8 mouse cellular contexts compared by ENCODE assay signal in genomic region chr3:52268487-52268736, GRCm38 (mm10). TPM values are rescaled to one million over a fixed set of nuclear protein-coding genes. Genes with fewer than 3 reads are reported as not detected.
DNase-seq lines count a peak whose midpoint lies in the region; ATAC-seq and TF ChIP-seq lines count a peak whose summit lies in the region.

No protein-coding gene starts in this region.

- peak overlapping the region; percentile 98 for H3K9ac ChIP-seq in liver, adult 2 months (ENCODE audit: low read depth, low read length)
- peak overlapping the region; percentile 88 for H3K9ac ChIP-seq in embryonic facial prominence, embryonic 13.5 days
- H3K9ac ChIP-seq in hindbrain, postnatal 0 days (replicated peaks; ENCODE audit: low read length) = peak overlapping the region; percentile 57
- peak overlapping the region; percentile 48; the same call in 1 of the 2 replicates for H3K9ac ChIP-seq in midbrain, postnatal 0 days (replicated peaks; ENCODE audit: low read length, poor library complexity, severe bottlenecking)

- peak overlapping the region; percentile 70 for H3K4me3 ChIP-seq in liver, adult 2 months (ENCODE audit: insufficient read depth, low read depth, low read length)
- peak overlapping the region; percentile 79 for H3K4me3 ChIP-seq in embryonic facial prominence, embryonic 13.5 days
- peak overlapping the region; percentile 75 for H3K4me3 ChIP-seq in hindbrain, postnatal 0 days (ENCODE audit: low read length)
- H3K4me3 ChIP-seq in midbrain, postnatal 0 days (ENCODE audit: low read depth, low read length) = peak overlapping the region; percentile 78

- H3K79me2 ChIP-seq in liver, adult 2 months (ENCODE audit: control insufficient read depth, insufficient read depth, low read length) = peaks cover 32% of the 10 kb centered on the region; the same call in 1 of the 2 replicates

- peak overlapping the region; percentile 96 for H3K4me2 ChIP-seq in embryonic facial prominence, embryonic 13.5 days
- peak overlapping the region; percentile 74 for H3K4me2 ChIP-seq in hindbrain, postnatal 0 days (ENCODE audit: low read depth, low read length)
- peak overlapping the region; percentile 96 for H3K4me2 ChIP-seq in midbrain, postnatal 0 days (ENCODE audit: low read depth, low read length, poor library complexity, severe bottlenecking)

- H3K36me3 ChIP-seq in liver, adult 2 months (ENCODE audit: control insufficient read depth, insufficient read depth, low read length) = no peaks in the 10 kb centered on the region
- H3K36me3 ChIP-seq in embryonic facial prominence, embryonic 13.5 days = no peaks in the 10 kb centered on the region
- H3K36me3 ChIP-seq in hindbrain, postnatal 0 days (ENCODE audit: insufficient read depth, low read length) = no peaks in the 10 kb centered on the region
- H3K36me3 ChIP-seq in midbrain, postnatal 0 days (ENCODE audit: insufficient read depth, low read length) = no peaks in the 10 kb centered on the region

- 0% methylated on average over 40 of the region's 40 CpGs for WGBS in liver, adult 2 months
- WGBS in embryonic facial prominence, embryonic 13.5 days = under 1% methylated on average over 38 of the region's 40 CpGs
- under 1% methylated on average over 40 of the region's 40 CpGs for WGBS in hindbrain, postnatal 0 days
- 0% methylated on average over 20 of the region's 40 CpGs for WGBS in midbrain, postnatal 0 days

- no peak for ATAC-seq in embryonic facial prominence, embryonic 13.5 days (ENCODE audit: insufficient number of reproducible peaks, insufficient read depth, low FRiP score, low TSS enrichment, low read depth)
- ATAC-seq in hindbrain, postnatal 0 days = no peak
- no peak; the same call in 1 of the 2 replicates for ATAC-seq in midbrain, postnatal 0 days (ENCODE audit: low FRiP score)

- peak overlapping the region; percentile 94 for H3K27ac ChIP-seq in liver, adult 2 months (replicated peaks; ENCODE audit: insufficient read depth, low read depth, low read length)
- H3K27ac ChIP-seq in embryonic facial prominence, embryonic 13.5 days = peak overlapping the region; percentile 88
- H3K27ac ChIP-seq in hindbrain, postnatal 0 days = peak overlapping the region; percentile 78
- H3K27ac ChIP-seq in midbrain, postnatal 0 days (ENCODE audit: low read depth, low read length) = peak overlapping the region; percentile 65

- no peaks in the 10 kb centered on the region for H3K9me3 ChIP-seq in embryonic facial prominence, embryonic 13.5 days
- no peaks in the 10 kb centered on the region for H3K9me3 ChIP-seq in hindbrain, postnatal 0 days (ENCODE audit: low read length)
- no peaks in the 10 kb centered on the region for H3K9me3 ChIP-seq in midbrain, postnatal 0 days (ENCODE audit: low read length)

- no peak for DNase-seq in liver, adult 2 months (ENCODE audit: extremely low read depth, low read depth, low spot score)
- DNase-seq in liver = no peak
- DNase-seq in hindbrain, postnatal 0 days (ENCODE audit: low spot score) = no peak
- no peak for DNase-seq in midbrain, postnatal 0 days (ENCODE audit: low spot score)
- no peak for DNase-seq in ovary, postnatal 14 days (ENCODE audit: low spot score)
- DNase-seq in layer of hippocampus, adult 8-10 months (ENCODE audit: low spot score in 2 of 2) = no peak
- no peak for DNase-seq in cerebellum, postnatal 4 days (ENCODE audit: low spot score in 2 of 2)

- no peak for TF ChIP-seq CTCF in liver, adult 2 months (IDR thresholded peaks at IDR 0.05; ENCODE audit: low read depth, low read length)
- TF ChIP-seq CTCF in hindbrain, postnatal 0 days (IDR thresholded peaks at IDR 0.05; ENCODE audit: low read depth) = no peak
- no peak for TF ChIP-seq CTCF in midbrain, postnatal 0 days (IDR thresholded peaks at IDR 0.05)

- no peak for TF ChIP-seq POLR2A in liver, adult 2 months (IDR thresholded peaks at IDR 0.05; ENCODE audit: extremely low read depth, insufficient read depth, low read length)

- no peaks in the 10 kb centered on the region for H3K27me3 ChIP-seq in liver, adult 2 months (ENCODE audit: control insufficient read depth, insufficient read depth, low read length)
- peaks cover 32% of the 10 kb centered on the region for H3K27me3 ChIP-seq in embryonic facial prominence, embryonic 13.5 days
- peaks cover 22% of the 10 kb centered on the region for H3K27me3 ChIP-seq in hindbrain, postnatal 0 days (ENCODE audit: insufficient read depth, low read length)
- peaks cover 15% of the 10 kb centered on the region for H3K27me3 ChIP-seq in midbrain, postnatal 0 days (ENCODE audit: insufficient read depth, low read length)

- H3K4me1 ChIP-seq in liver, adult 2 months (ENCODE audit: control insufficient read depth, insufficient read depth, low read length) = peaks cover 12% of the 10 kb centered on the region
- peaks cover 25% of the 10 kb centered on the region for H3K4me1 ChIP-seq in embryonic facial prominence, embryonic 13.5 days
- H3K4me1 ChIP-seq in hindbrain, postnatal 0 days (ENCODE audit: insufficient read depth, low read length) = no peaks in the 10 kb centered on the region
- 0 out of 2 replicates have a peak, but pooled peaks cover 3% of the 10 kb centered on the region for H3K4me1 ChIP-seq in midbrain, postnatal 0 days (ENCODE audit: insufficient read depth, low read length)

RNA-seq across cellular contexts. Expression of gene Foxo1, which starts 0.3 kb away (rescaled TPM):
- total RNA-seq in liver, adult 2 months (2014; rRNA removed) = 6.5 and 10.3 TPM in 2 replicates
- polyA plus RNA-seq in liver, adult 2 months (2012; rRNA removed) = 5.8 and 7.4 TPM in 2 replicates
- polyA plus RNA-seq in embryonic facial prominence, embryonic 13.5 days (2015; fragmentation: Nextera tagmentation; extraction: Ambion mirVana) = 5.7 and 7.3 TPM in 2 replicates
- 4.8 and 5.2 TPM in 2 replicates for total RNA-seq in hindbrain, postnatal 0 days (2014; rRNA removed)
- polyA plus RNA-seq in hindbrain, postnatal 0 days (2015; fragmentation: Nextera tagmentation; extraction: Ambion mirVana) = 3.1 and 3.2 TPM in 2 replicates
- 5.8 and 8.3 TPM in 2 replicates for total RNA-seq in midbrain, postnatal 0 days (2014; rRNA removed)
- 3.4 and 3.6 TPM in 2 replicates for polyA plus RNA-seq in midbrain, postnatal 0 days (2015; fragmentation: Nextera tagmentation; extraction: Ambion mirVana)
- total RNA-seq in layer of hippocampus, adult 8-10 months (2022) = 10 to 100 TPM; 20.2 to 23.1 (median 22.8) TPM

Comparison
In these comparisons a context has a peak if more than half of its experiments do, and no peak if none do; other contexts are left out.
1. H3K9ac ChIP-seq: peak in every context shown above with its lines; median percentile 98 in liver, adult 2 months; 88 in embryonic facial prominence, embryonic 13.5 days; 57 in hindbrain, postnatal 0 days; 48 in midbrain, postnatal 0 days.